Mouse (Mus musculus): Measurements from ENCODE around the gene Tmem119.
"Not testable (repeated sequence)": the region's sequence is repeated elsewhere in the genome, so short reads cannot be mapped to it uniquely, and the experiment has no call there.

Gene Tmem119

GRCm38 (mm10) chr5:113786985-113787384, 13.3 kb downstream of the Tmem119 start:
- no peak for DNase-seq

DNA sequence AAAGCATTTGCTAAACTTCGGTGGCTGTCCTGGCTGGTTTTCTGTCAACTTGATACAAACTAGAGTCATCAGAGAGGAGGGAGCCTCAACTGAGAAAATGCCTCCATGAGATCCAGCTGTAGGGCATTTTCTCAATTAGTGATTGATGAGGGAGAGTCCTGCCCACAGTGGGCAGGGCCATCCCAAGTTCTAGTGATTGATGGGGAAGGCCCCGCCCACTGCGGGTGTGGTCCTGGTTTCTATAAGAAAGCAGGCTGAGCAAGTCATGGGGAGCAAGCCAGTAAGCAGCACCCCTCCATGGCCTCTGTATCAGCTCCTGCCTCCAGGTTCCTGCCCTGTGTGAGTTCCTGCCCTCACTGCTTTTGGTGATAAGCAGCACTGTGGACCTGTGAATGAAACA, 16.2 kb downstream of the Tmem119 start:
- DNase-seq: not testable (repeated sequence)

DNA sequence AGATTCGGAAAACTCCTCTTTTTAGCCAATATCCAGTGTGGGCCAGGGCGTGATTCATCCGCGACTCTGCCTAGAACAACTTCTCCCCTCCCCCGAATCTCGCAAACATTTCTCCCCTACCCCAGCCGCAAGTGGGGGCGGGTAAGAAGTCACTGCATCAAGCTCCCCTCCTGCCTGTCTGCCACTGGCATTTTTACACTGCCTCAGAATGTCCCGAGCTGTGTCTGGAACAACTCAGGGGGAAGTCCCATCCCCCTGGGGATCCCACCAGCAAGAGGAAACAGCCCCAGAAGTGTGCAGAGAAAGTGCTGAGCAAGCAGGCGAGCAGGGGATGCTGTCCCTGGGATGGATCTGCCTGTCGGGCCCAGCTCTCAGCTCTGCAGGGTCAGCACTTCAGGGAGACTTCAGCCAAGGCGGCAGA, 16.7 kb downstream of the Tmem119 start:
- no peak for DNase-seq

DNA sequence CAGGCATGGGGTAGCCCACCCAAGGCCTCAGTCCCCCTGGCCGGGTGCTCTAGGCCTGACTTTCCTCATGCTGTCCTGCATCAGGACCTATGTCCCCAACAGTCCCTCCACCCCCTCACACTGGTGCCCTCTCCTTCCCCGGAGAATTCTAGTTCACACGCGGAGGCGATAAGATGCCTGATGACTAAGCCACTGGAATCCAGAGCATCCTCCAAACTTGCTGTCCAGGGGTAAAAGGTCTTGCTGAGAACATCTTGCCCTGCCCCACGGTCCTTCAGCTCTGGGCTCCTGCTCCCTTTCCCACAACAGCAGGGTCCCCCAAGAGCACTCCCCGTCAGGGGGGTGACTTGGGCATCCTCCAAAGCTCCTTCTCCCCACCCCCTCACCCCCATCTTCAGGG, 17.7 kb downstream of the Tmem119 start:
- DNase-seq: no peak

GRCm38 (mm10) chr5:113781875-113782274, 18.4 kb downstream of the Tmem119 start:
- no peak for DNase-seq

GRCm38 (mm10) chr5:113781254-113781653, 19.1 kb downstream of the Tmem119 start:
- no peak for DNase-seq

DNA sequence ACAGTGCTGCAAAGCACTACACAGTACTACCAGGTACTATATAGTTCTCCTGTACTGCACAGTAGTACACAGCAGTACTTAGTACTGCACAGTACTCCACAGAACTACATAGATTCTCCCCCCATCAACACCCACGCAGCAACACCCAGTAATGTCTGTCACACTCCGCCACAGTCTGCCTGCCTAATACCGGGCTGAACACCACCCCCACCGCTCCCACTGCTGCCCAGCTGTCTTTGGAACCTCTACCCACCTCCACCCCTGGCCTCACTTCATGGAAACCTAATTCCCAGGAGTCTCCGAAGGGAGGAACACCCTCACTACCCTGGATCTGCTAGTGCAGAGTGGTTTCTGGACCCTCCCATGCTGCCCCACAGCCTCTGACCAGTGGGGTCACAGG, 19.6 kb downstream of the Tmem119 start:
- no peak for DNase-seq

DNA sequence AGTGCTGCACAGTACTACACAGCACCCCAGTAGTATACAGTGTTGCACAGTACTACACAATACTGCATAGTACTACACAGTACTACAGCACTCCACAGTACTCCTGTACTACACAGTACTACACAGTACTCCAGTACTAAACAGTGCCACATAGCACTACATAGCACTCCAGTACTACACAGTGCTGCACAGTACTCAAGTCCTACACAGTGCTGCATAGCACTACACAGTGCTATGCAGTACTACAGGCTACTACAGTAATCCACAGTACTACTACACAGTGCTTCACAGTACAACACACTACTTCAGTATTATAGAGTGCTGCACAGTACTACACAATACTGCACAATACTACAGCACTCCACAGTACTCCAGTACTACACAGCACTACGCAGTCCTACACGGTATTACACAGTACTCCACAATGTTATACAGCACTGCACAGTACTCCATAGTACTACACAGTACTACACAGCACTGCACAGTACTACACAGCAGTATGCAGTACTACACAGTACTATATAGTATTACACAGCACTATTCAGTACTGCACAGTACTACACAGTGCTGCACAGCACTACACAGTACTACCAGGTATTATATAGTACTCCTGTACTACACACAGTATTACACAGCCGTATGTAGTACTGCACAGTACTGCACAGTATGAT, 20.1 kb downstream of the Tmem119 start:
- DNase-seq: no peak

DNA sequence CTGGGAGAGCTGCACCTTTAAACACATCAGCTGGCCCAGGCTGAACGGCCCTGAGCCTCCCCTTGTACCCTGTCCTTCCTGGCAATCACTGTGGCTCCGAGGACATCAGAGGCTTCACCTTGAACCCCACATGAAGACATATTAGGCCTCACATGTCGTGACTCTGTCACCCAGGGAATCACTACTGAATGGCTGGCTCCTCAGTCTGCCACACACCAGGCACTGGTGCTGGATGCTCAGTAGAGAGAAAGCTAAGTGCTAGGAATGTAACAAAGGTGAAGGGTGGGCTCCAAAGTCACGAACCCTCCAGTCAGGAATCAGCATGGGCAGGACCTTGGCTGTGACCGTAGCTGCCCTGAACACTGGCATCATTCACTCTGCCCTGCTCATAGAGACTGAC, 20.7 kb downstream of the Tmem119 start:
- no peak for DNase-seq

- DNase-seq: not testable (repeated sequence)
Measured at GRCm38 (mm10) chr5:113777728-113778127, 22.6 kb downstream of the Tmem119 start.

GRCm38 (mm10) chr5:113776896-113777226, 23.5 kb downstream of the Tmem119 start:
- no peak for DNase-seq

DNA sequence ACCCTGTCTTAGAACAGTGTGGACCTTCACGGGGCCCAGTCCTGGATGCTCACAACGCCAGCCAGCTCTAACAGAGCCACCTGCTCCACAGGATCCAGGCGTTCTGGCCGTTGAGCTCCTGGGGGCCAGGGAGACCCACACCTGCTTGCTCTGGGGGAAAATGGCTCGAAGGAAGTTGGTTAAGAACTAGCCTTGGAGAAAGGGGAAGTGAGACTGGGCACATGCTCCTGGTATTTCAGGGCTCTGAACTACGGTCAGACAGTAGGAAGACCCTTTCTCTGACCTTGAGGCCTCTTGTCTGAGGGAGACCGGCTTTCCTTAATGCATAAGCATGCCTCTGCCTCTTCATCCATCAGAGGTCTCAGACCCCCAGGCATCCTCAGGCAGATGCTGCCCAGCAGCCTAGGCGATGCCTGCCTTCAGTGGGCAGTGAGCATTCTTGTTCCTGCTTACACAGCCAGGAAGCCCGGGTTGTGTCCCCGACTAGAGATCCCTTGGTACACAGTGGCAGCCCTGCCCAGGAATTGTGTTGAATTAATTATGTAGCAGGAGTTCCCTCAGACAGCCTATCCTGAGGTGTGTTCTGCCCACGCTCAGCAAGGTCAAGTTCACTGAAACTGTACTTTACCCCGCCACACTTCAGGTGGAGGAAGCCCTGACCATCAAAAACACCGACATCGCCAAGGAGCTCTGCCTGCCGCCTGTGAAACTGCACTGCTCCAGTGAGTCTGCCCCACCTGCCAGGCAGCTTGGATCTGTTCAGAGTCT, 24.0 kb downstream of the Tmem119 start:
- DNase-seq: no peak

DNA sequence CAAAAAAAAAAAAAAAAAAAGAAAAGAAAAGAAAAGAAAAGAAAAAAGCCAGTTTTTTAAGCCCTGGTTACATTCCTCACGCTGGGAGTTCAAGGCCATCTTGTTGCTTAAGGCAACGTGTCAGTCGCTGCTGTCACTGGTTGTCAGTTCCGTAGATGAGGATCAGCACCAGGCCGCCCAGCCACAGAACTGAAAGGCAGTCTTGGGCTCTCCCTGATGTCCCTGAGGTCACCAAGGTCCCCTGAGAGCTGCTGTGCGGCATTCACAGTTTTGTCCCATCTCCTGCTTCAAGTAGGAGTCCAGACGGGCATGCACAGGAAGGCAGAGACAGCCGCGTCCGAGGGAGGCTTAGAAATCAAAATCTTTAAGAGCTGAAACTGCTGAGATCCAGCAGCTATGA, 24.7 kb downstream of the Tmem119 start:
- no peak for DNase-seq

DNA sequence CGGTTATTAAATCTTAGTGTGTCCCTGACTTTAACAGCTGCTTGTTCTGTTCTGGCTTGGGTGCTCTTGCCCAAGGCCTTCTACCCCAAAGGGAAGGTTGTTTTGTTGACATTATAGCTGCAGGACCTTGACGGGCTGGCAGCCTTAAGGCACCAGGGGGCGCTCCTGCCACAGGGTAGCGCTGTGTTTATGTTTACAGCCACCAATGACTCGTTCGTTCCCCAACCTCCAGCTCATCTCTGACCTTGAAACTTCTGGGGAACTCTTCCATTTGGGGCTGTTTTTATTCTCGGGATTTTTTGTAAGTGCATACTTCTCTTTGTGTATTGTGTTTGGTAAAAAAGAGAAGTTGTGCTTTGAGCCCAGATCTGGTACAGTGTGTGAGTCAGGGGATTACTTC, 26.7 kb downstream of the Tmem119 start:
- peak; percentile 72 for DNase-seq

- DNase-seq: no peak
Measured at GRCm38 (mm10) chr5:113772905-113773519, 27.3 kb downstream of the Tmem119 start.

- peak; percentile 93 for DNase-seq
Measured at GRCm38 (mm10) chr5:113772450-113772895, 27.8 kb downstream of the Tmem119 start, which contains the start of the genes Sart3 and Iscu. Gene Sart3, minus strand, starts transcription at chr5:113772510. Gene Iscu, plus strand, starts transcription at chr5:113772748.

DNA sequence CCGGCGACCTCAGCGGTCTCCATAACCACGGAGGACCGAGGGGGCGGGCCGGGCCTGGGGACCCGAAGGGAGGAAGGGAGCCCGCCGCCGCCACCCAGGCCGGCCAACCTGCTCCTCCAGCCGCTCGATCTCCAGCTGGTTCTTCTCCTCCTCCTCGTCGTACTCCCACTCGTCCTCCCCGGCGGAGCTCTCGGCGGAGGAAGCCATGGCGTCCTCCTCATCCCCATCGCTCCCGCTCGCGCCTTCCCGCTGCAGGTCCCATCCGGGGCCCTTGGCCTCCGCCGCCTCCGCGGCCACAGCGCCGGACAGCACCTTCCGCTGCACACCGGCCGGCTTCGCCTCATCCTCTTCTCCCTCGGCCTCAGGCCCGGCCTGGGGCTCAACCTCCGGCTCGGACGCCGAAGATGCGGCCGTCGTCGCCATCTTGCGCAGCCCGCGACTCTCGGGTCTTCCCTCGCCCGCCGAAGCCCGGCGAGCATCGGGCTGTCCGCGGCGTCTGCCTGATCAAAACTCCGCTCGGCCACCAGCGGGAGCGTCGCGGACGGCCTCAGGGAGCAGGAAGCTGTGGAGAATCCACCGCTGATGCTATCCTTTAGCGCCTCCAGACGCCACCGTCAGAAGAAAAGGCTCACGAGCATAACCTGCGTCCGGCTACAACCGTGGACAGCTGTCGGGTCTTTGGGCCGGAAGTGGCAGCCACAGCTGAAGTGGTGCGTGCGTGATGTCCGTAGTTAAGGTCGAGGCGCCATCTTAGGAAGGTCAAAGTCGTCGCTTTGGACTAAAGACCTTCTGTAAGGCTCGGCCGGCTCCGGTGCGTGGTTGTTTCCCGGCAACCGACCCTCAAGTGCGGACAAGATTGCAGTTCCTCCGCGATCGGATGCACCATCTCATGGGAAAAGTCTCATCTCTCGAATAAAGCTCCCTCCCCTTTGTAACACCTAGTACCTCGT, 28.8 kb downstream of the Tmem119 start:
- peak; percentile 86 for DNase-seq

- DNase-seq: no peak
Measured at GRCm38 (mm10) chr5:113768806-113769205, 31.5 kb downstream of the Tmem119 start.

DNA sequence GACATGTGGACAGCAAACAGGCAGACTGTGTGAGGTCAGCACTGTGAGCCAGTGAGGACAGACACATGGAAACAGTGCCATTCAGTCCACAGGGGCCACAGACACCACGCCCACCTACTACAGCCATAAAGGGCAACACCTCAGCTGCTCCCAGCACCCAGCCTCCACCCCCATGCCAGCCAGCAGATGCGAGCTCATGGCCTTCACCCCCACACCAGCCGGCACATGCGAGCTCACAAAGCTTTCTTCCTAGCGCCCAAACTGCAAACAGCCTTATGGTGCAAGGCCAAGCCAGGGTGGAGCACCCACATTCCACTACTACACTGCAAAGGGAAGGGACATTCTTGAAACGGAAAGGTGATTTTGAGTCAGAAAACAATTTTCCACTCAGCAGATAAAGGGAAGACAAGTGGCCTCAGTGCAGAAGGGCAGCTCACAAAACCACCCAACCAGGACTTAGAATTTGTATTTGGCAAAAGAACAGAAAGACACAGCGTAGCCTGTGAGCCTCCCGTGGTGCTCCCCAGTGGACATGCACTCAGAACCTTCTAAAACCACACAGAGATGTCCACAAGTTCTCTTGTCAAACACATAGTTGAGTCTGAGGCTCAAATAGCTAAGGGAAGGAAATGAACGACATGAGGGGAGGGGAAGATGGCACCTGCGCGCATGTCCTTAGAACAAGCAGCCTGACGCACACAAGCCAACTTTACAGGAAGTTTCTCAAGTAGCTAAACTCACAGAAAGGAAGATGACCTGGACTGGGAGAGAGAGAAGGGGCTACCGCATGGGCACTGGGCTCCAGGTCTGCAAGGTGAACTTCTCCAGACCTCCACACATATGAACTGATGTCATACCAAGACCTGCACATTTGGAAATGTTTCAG, 34.4 kb downstream of the Tmem119 start:
- DNase-seq: no peak

- DNase-seq: no peak
Measured at GRCm38 (mm10) chr5:113764426-113764825, 35.9 kb downstream of the Tmem119 start.

GRCm38 (mm10) chr5:113761585-113761984, 38.7 kb downstream of the Tmem119 start:
- DNase-seq: no peak

Measured in cerebellum, adult 11 months (tissue).